Mouse (Mus musculus) mesoderm, embryonic 11.5 days (tissue): Measurements from ENCODE around the gene Clpsl2.

Source experiments
- DNase-seq: peaks from one replicate; pipeline ENCODE4 v3.0.0-alpha.2; 2012; ENCODE audit warnings: low read depth, low spot score

Gene Clpsl2

GRCm38 (mm10) chr17:28557772-28558171 is 8.6 kb downstream of the Clpsl2 start:
- no peak for DNase-seq

DNA sequence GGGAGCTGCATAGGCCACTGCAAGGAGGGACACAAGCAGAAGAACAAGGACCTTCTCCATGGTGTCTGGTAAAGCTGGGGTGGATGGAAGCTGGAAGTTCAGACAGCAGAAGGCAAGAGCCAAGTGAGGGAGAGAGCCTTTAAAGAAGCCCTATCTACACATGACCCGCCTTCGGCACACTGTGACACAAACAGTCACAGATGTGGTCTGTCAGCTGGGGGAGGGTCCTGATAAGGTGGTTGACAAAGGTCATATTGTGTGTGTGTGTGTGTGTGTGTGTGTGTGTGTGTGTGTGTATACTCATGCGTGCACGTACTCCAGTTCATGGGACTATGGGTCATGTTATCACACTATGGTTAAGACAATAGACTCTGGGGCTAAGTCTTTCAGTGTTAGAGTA is 11.4 kb downstream of the Clpsl2 start, which contains the start of gene Clps:
TSS of gene Clps (minus strand) at position 169 of the 400 bp plus-strand sequence.
- DNase-seq: no peak

- DNase-seq: no peak
Observed at GRCm38 (mm10) chr17:28561613-28562012, 12.4 kb downstream of the Clpsl2 start.

GRCm38 (mm10) chr17:28565181-28565580 is 16.0 kb downstream of the Clpsl2 start:
- DNase-seq: no peak

DNA sequence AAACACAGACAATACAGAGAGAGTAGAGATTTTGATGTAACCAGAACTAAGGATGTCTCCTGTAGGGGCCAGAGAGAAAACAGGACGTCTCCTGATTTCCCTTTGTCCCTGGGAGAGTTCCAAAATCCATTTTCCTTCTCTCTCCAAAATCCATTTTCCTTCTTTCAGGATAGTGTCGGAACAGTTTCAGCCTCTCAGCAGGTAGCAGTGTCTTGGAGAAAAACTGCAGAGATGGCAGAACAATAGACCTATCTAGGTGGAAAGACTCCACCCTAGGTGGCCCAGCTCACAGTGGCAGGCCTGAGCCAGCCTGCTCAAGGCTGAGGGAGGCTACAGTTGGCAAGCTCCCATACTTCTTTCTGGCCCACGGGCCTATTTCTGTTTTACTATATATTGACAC is 18.3 kb downstream of the Clpsl2 start:
- no peak for DNase-seq

DNA sequence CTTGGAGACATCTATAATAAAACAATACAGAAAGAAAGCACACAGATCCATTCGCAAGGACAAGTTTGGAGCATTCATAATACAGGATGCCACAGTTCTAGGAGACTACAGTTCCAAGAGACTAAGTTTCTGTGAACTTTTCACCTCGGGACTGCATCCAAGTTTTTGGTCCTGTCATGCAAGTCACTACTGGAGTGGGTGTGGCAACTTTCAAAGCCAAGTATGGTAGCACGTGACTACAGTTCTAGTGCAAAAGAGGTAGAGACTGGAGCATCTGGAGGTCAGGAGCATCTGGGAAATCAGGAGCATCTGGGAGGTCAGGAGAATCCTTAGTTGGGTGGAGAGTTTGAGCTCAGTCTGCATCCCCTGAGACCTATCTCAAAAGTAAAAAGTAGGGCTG is 22.7 kb downstream of the Clpsl2 start:
- no peak for DNase-seq

DNA sequence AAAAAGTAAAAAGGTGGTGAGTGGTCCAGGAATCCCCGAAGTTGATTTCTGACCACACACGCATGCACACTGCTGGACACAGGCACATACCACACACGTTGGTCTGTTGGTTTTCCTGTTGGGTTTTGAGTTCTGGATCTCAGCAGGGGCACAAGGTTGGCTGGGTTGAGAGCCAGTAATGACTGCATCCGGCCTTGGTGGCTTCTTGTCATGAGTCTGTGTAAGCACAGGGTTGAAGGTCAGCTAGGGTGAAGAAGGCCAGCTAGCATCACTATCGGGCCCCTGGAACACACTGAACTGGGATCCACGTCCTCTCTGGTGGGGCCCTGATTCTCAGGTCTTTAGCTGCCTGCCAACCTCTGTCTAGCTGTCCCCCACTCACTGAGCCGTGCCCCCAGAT is 23.3 kb downstream of the Clpsl2 start:
- DNase-seq: no peak

GRCm38 (mm10) chr17:28572941-28573340 is 23.7 kb downstream of the Clpsl2 start:
- DNase-seq: no peak

DNA sequence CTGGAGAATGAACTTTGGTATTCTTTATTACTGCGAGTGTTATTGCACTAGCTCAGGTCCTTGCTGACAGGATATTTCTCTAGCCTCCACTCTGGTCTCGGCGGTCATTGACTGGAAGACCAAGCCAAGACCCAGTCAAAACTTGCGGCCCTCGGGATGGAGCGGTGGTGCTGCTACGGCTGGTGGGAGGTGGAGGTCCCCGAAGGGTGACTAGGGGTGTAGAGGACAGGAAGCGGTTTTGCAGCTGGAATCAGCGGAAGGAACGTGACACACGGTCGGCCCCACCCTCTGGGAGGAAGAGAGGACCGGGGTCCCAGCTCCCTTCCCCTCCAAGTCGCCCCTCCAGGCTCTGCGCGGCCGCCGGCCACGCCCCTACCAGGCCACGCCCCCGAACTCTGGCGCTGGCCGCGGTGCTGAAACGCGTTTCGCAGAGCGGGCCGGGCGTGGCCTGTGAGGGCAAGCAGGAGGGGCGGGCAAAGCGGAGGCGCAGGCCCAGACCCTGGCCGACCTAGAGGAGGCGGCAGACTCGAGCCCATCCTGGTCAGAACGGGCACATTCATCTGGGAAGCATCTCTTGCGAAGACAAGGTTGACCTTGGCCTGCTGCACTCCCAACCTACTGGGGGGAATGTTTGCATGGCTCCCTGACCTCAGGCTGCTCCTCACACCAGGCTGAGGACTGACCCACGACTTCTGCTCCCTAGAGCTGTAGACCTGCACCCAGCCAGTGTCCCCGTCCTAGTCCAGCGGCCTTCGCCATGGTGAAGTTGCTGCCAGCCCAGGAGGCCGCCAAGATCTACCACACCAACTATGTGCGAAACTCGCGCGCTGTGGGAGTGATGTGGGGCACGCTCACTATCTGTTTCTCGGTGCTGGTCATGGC is 26.3 kb downstream of the Clpsl2 start, which contains the start of gene Lhfpl5:
TSS of gene Lhfpl5 (plus strand) at position 398 of the 882 bp plus-strand sequence.
- DNase-seq: peak; percentile 85

- DNase-seq: peak; percentile 89
Observed at GRCm38 (mm10) chr17:28580396-28580795, 31.2 kb downstream of the Clpsl2 start.

- DNase-seq: no peak
Observed at GRCm38 (mm10) chr17:28581056-28581455, 31.8 kb downstream of the Clpsl2 start.

DNA sequence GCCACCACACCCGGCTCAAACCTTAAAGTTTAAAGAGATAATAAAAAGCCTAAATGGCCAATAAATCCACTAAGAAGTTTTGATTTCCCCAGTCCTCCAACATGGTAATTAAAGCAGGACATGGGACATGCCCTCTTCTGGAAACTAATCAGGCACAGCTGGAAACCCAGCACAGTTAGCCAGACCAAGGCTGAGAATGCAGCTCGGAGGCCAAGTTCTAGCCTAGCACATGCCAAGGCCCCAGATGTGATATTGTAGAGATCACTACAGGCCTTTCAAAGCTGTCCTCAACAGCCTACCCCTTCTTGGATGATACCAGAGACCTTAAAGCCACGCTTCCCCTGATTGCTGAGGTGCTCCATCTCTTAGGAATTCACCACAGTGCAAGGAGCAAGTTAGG is 37.3 kb downstream of the Clpsl2 start:
- DNase-seq: no peak

GRCm38 (mm10) chr17:28588591-28588990 is 39.4 kb downstream of the Clpsl2 start:
- no peak for DNase-seq

- DNase-seq: no peak
Observed at GRCm38 (mm10) chr17:28590596-28590995, 41.4 kb downstream of the Clpsl2 start.

GRCm38 (mm10) chr17:28591476-28591875 is 42.3 kb downstream of the Clpsl2 start:
- DNase-seq: no peak

DNA sequence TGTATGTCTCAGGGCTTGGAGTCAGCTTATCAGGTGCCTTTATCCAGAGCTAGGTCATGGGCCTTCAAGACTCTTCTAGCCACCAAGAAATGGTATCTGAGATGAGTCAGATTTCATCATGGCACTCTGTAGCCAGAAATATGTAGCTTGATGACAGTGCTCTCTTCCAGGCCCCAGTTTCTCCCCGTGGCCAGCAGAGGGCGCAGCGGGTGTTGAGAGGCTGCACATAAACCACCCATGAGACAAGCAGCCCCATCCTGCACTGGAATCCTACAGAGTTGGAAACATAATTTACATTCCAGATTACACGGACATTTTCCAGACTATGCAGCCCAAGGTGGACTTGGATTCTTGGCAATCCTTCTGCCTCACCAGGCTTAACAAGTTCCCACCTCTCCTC is 43.8 kb downstream of the Clpsl2 start:
- peak; percentile 84 for DNase-seq

GRCm38 (mm10) chr17:28593965-28594364 is 44.8 kb downstream of the Clpsl2 start:
- no peak for DNase-seq

- no peak for DNase-seq
Observed at GRCm38 (mm10) chr17:28600780-28601179, 51.6 kb downstream of the Clpsl2 start.

- no peak for DNase-seq
Observed at GRCm38 (mm10) chr17:28601557-28602250, 52.5 kb downstream of the Clpsl2 start.
